Comparison of ENCODE assay signal across 13 mouse cellular contexts in the genomic region with DNA sequence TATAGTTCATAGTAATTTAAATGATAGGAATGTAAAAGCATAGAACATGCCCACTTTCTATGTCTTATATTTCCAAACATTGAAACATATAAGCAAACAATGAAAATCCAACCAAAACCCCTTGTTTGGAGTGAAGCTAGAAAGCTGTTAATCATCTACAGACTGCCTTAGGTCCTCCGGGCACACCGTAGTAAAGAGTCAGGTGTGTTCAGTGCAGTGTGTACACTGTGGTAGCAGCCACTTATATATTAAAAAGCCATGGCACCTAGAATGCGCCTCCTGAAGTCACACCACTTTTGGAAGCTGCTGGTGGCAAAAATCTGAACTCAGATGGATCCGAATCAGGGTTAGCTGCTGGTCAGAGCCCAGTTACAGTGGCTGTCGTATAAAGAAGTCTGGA.
"Had no signal": no experiment of that assay in that cellular context is flagged by ENCODE, and none has a peak within 500 bp of the region (broad histone marks: within the 10 kb centered on the region; RNA-seq: fewer than 3 reads in every experiment).

No protein-coding gene starts in this region.

- DNase-seq: lung, postnatal 36 days; right cerebral cortex, postnatal 4 days; spleen, adult 18-20 months; thymus, adult 18-20 months; thymus, postnatal 25 days had no signal

- H3K4me3 ChIP-seq: hindbrain, embryonic 13.5 days; left cerebral cortex, adult 2 months; limb, embryonic 10.5 days; midbrain, embryonic 13.5 days; myocyte; neural tube, embryonic 15.5 days had no signal

- H3K27ac ChIP-seq: hindbrain, embryonic 13.5 days; hindbrain, postnatal 0 days; left cerebral cortex, adult 2 months; limb, embryonic 10.5 days; liver, embryonic 14.5 days; midbrain, embryonic 13.5 days; neural tube, embryonic 15.5 days had no signal

- H3K27me3 ChIP-seq: neural tube, embryonic 15.5 days had no signal

- H3K9ac ChIP-seq: hindbrain, embryonic 13.5 days; liver, embryonic 14.5 days; midbrain, embryonic 13.5 days; neural tube, embryonic 15.5 days had no signal

- ATAC-seq: hindbrain, postnatal 0 days; midbrain, embryonic 13.5 days had no signal

- H3K9me3 ChIP-seq: hindbrain, embryonic 13.5 days; limb, embryonic 10.5 days; midbrain, embryonic 13.5 days; neural tube, embryonic 15.5 days had no signal

- H3K4me2 ChIP-seq: hindbrain, embryonic 13.5 days; midbrain, embryonic 13.5 days; neural tube, embryonic 15.5 days had no signal
